Mouse (Mus musculus) liver, embryonic 14 days (tissue): Measurements from ENCODE around the gene Tmco5b. TPM values are rescaled to one million over a fixed set of nuclear protein-coding genes. Genes with fewer than 3 reads are reported as not detected.

ENCODE experiments used
- polyA plus RNA-seq: library from polyadenylated mRNA; depleted of rRNA; stranded (reverse); fragments of >200 nt; gene quantifications from 2 replicates; pipeline ENCODE4 v1.2.3, GENCODE M21; 2012; rRNA removed

Gene Tmco5b
- polyA plus RNA-seq: not detected in 2 replicates

DNA sequence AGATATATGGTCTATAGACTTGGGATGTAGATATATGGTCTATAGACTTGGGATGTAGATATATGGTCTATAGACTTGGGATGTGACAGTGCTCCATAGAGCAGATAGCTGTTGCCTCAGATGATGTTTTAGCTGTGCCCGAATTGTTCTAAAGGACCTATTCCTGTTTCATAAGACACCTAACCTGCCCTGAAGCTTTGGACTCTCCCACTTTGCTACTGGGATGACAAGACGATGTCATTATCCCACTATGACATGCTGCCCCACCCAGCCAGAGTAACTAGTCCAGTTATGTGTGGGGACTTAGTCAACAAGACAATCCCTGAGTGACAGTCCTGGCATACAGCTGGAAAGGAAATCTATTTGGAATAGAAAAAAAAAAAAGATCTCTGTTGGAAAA, at the start of gene Tmco5b:
TSS of gene Tmco5b (plus strand) at position 301 of the 400 bp plus-strand sequence.

Other genes with a start within 250 kb of the Tmco5b start
- gene Ryr3, start 68.6 kb upstream of the Tmco5b start, polyA plus RNA-seq: under 0.01 and 0.07 TPM in 2 replicates
- gene Fmn1, start 42.0 kb downstream of the Tmco5b start, polyA plus RNA-seq: 0.18 and 0.21 TPM in 2 replicates